Mouse (Mus musculus) CH12.LX (cell line): ENCODE results near the gene Zfp61. TPM values are rescaled to one million over a fixed set of nuclear protein-coding genes. Genes with fewer than 3 reads are reported as not detected.

Source experiments
- DNase-seq: peaks from one replicate; pipeline ENCODE4 v3.0.0-alpha.2; 2013; ENCODE audit errors: extremely low read depth
- H3K27ac ChIP-seq: 2 replicates; pipeline ENCODE4 v1.5.1; 2012; ENCODE audit warnings: low read depth, mild to moderate bottlenecking, control low read depth, moderate library complexity; ENCODE audit not compliant: insufficient read depth
- H3K27me3 ChIP-seq: replicated peaks from 2 replicates; pipeline ENCODE3; 2012; ENCODE audit warnings: inconsistent platforms
- H3K36me3 ChIP-seq, 2 experiments: replicated peaks in 1 of 2; 2 replicates each; pipeline versions ENCODE3 to v1.6.1; 2012; ENCODE audit warnings: inconsistent platforms in 1 of 2, low read length in 1 of 2, mild to moderate bottlenecking in 1 of 2, mixed read lengths in 1 of 2, moderate library complexity in 1 of 2; ENCODE audit not compliant: control insufficient read depth in 1 of 2, insufficient read depth in 1 of 2
- H3K4me1 ChIP-seq, 2 experiments: 2 replicates each; pipeline ENCODE4 v1.6.1; 2012; ENCODE audit warnings: inconsistent platforms in 1 of 2, moderate library complexity in 1 of 2; ENCODE audit not compliant: insufficient read depth in 2 of 2, control insufficient read depth in 1 of 2
- H3K4me2 ChIP-seq: 2 replicates; pipeline ENCODE4 v1.6.1; 2012; ENCODE audit warnings: low read depth, mild to moderate bottlenecking, control low read depth; ENCODE audit not compliant: poor library complexity, insufficient read depth, severe bottlenecking
- H3K4me3 ChIP-seq, 3 experiments: fragments of 150-350 bp in 1 of 3; sonication (generic) in 1 of 3; replicated peaks in 1 of 3; 2 replicates each; pipeline versions ENCODE3 to v1.5.1; 2011 to 2012; ENCODE audit warnings: low read depth in 2 of 3, low read length in 2 of 3, mild to moderate bottlenecking in 2 of 3, moderate library complexity in 2 of 3, control low read depth in 1 of 3, improper control_type of control experiment in 1 of 3, inconsistent platforms in 1 of 3, mixed read lengths in 1 of 3; ENCODE audit not compliant: poor library complexity in 1 of 3
- H3K79me2 ChIP-seq: replicated peaks from 2 replicates; pipeline ENCODE4 v1.6.1; 2012; ENCODE audit warnings: mild to moderate bottlenecking, moderate library complexity; ENCODE audit not compliant: control insufficient read depth, poor library complexity, insufficient read depth, severe bottlenecking; ENCODE audit errors: extremely low read depth
- H3K9ac ChIP-seq: 2 replicates; pipeline ENCODE4 v1.6.1; 2012; ENCODE audit warnings: low read depth, mild to moderate bottlenecking, control low read depth, moderate library complexity; ENCODE audit not compliant: insufficient read depth
- H3K9me3 ChIP-seq: replicated peaks from 2 replicates; pipeline ENCODE3; 2012; ENCODE audit warnings: low read length, inconsistent platforms, mixed read lengths
- BHLHE40 ChIP-seq: IDR thresholded peaks from 2 replicates; pipeline ENCODE4 v1.6.1; 2011; ENCODE audit warnings: mild to moderate bottlenecking, low read depth, low read length, improper control_type of control experiment
- CHD1 ChIP-seq: IDR thresholded peaks from 2 replicates; pipeline ENCODE4 v1.6.1; 2012; ENCODE audit warnings: low read depth, low read length, improper control_type of control experiment, inconsistent platforms
- CHD2 ChIP-seq: IDR thresholded peaks from 2 replicates; pipeline ENCODE4 v1.6.1; 2011; ENCODE audit warnings: low read length, improper control_type of control experiment
- E2F4 ChIP-seq: IDR thresholded peaks from 2 replicates; pipeline ENCODE4 v1.6.1; 2011; ENCODE audit warnings: low read depth, low read length, improper control_type of control experiment; ENCODE audit not compliant: insufficient replicate concordance
- ELF1 ChIP-seq: IDR thresholded peaks from 2 replicates; pipeline ENCODE4 v1.6.1; 2014; ENCODE audit warnings: low read depth, mild to moderate bottlenecking, inconsistent platforms, low read length, improper control_type of control experiment
- EP300 ChIP-seq: IDR thresholded peaks from 2 replicates; pipeline ENCODE4 v1.6.1; 2011; ENCODE audit warnings: low read length, improper control_type of control experiment
- ETS1 ChIP-seq: conservative IDR thresholded peaks from 2 replicates; pipeline ENCODE4 v1.6.1; 2012; ENCODE audit warnings: low read depth, mild to moderate bottlenecking, inconsistent platforms, low read length, improper control_type of control experiment, moderate library complexity
- GABPA ChIP-seq: IDR thresholded peaks from 2 replicates; pipeline ENCODE4 v1.6.1; 2012; ENCODE audit warnings: low read depth, low read length, improper control_type of control experiment, inconsistent platforms; ENCODE audit not compliant: insufficient replicate concordance
- HCFC1 ChIP-seq: IDR thresholded peaks from 2 replicates; pipeline ENCODE4 v1.6.1; 2012; ENCODE audit warnings: low read depth, mild to moderate bottlenecking, inconsistent platforms, low read length, improper control_type of control experiment
- KAT2A ChIP-seq: IDR thresholded peaks from 2 replicates; pipeline ENCODE4 v1.6.1; 2012; ENCODE audit warnings: low read length, improper control_type of control experiment, inconsistent platforms; ENCODE audit not compliant: insufficient replicate concordance
- MAX ChIP-seq: IDR thresholded peaks from 2 replicates; pipeline ENCODE4 v1.6.1; 2011; ENCODE audit warnings: low read length, improper control_type of control experiment
- MEF2A ChIP-seq: IDR thresholded peaks from 2 replicates; pipeline ENCODE4 v1.6.1; 2014; ENCODE audit warnings: low read depth, mild to moderate bottlenecking, inconsistent platforms, low read length, improper control_type of control experiment, borderline replicate concordance
- MYC ChIP-seq: IDR thresholded peaks from 2 replicates; pipeline ENCODE4 v1.6.1; 2011; ENCODE audit warnings: low read depth, mild to moderate bottlenecking, improper control_type of control experiment, low read length
- NELFE ChIP-seq: IDR thresholded peaks from 2 replicates; pipeline ENCODE4 v1.6.1; 2011; ENCODE audit warnings: low read depth, low read length, improper control_type of control experiment
- NRF1 ChIP-seq: IDR thresholded peaks from 2 replicates; pipeline ENCODE4 v1.6.1; 2014; ENCODE audit warnings: low read depth, mild to moderate bottlenecking, inconsistent platforms, low read length, improper control_type of control experiment, moderate library complexity
- POLR2A ChIP-seq: IDR thresholded peaks from 2 replicates; pipeline ENCODE4 v1.6.1; 2011; ENCODE audit warnings: low read depth, mild to moderate bottlenecking, improper control_type of control experiment, low read length
- RAD21 ChIP-seq: IDR thresholded peaks from 2 replicates; pipeline ENCODE4 v1.6.1; 2011; ENCODE audit warnings: low read depth, mild to moderate bottlenecking, low read length, improper control_type of control experiment, moderate library complexity
- SMC3 ChIP-seq: IDR thresholded peaks from 2 replicates; pipeline ENCODE4 v1.6.1; 2011; ENCODE audit warnings: low read depth, low read length, improper control_type of control experiment
- TBP ChIP-seq: conservative IDR thresholded peaks from 2 replicates; pipeline ENCODE4 v1.6.1; 2011; ENCODE audit warnings: low read depth, low read length, improper control_type of control experiment
- TCF12 ChIP-seq: IDR thresholded peaks from 2 replicates; pipeline ENCODE4 v1.6.1; 2014; ENCODE audit warnings: low read depth, mild to moderate bottlenecking, inconsistent platforms, low read length, improper control_type of control experiment
- UBTF ChIP-seq: IDR thresholded peaks from 2 replicates; pipeline ENCODE4 v1.6.1; 2012; ENCODE audit warnings: low read depth, mild to moderate bottlenecking, inconsistent platforms, low read length, improper control_type of control experiment, moderate library complexity
- USF1 ChIP-seq: IDR thresholded peaks from 2 replicates; pipeline ENCODE4 v1.6.1; 2014; ENCODE audit warnings: low read depth, mild to moderate bottlenecking, inconsistent platforms, low read length, improper control_type of control experiment
- ZMIZ1 ChIP-seq: IDR thresholded peaks from 2 replicates; pipeline ENCODE4 v1.6.1; 2012; ENCODE audit warnings: low read depth, mild to moderate bottlenecking, inconsistent platforms, low read length, improper control_type of control experiment
- dilution Hi-C: fragments of 300-500 bp; cut with MboI; formaldehyde crosslinking; loops from 2 replicates; pipeline ENCODE4 v1.14.3; 2020; ENCODE audit warnings: low sequenced_read_pairs; ENCODE audit not compliant: extremely low pct_unique_long_range_greater_than_20kb, extremely low pct_ligation_motif_present
- in situ Hi-C: fragments of 300-500 bp; cut with MboI; formaldehyde crosslinking; loops from 3 replicates; pipeline ENCODE4 v1.14.3; 2019; ENCODE audit warnings: low sequenced_read_pairs, low pct_ligation_motif_present, low pct_unique_long_range_greater_than_20kb, mixed read lengths
- polyA plus RNA-seq: library from polyadenylated mRNA; unstranded; fragments of >175 nt; gene quantifications from 2 replicates; pipeline ENCODE4 v1.2.1, GENCODE M21; 2012; ENCODE audit warnings: low read depth; ENCODE audit not compliant: insufficient read length
- total RNA-seq, 2 experiments: library from RNA; depleted of rRNA; stranded (reverse); fragments of 300-350 nt in 1 of 2; fragments of >200 nt in 1 of 2; gene quantifications; 2 replicates each; pipeline ENCODE4 v1.2.3; 2012 to 2014

The Zfp61 gene
- total and polyA plus RNA-seq, 3 experiments = 2.3 to 3.3 (median 3.2) TPM

GRCm38 (mm10) chr7:24271191-24271590 lies 29.8 kb downstream of the Zfp61 start:
- TF ChIP-seq ELF1 (no peak), MYC (no peak), ETS1 (peak; percentile 23; the same call in 1 of the 2 replicates), BHLHE40 (0 out of 2 replicates have a peak, but pooled peaks have one; percentile 48), ZMIZ1 (no peak), MEF2A (peak; percentile 92), CHD2 (peak; percentile 64; the same call in 1 of the 2 replicates)

GRCm38 (mm10) chr7:24270288-24270672 lies 30.8 kb downstream of the Zfp61 start, which contains the start of gene Zfp93:
Gene Zfp93, plus strand, starts transcription at chr7:24270420.
- H3K4me3 ChIP-seq = no peak within 1 kb of the TSS
- peaks cover 8 to 16% of the 10 kb centered on the region in 2 experiments for H3K4me1 ChIP-seq
- H3K36me3 ChIP-seq = no peaks in the 10 kb centered on the region
- H3K27me3 ChIP-seq = no peaks in the 10 kb centered on the region
- dilution Hi-C loops = no loop called here
- TF ChIP-seq HCFC1 (peak; percentile 66), UBTF (no peak)
- peak within 1 kb of the TSS; percentile 53 for H3K4me2 ChIP-seq
- H3K9ac ChIP-seq = no peak within 1 kb of the TSS
- DNase-seq = no peak
- in situ Hi-C loops = no loop called here
- H3K79me2 ChIP-seq = no peaks in the 10 kb centered on the region
- no peak within 1 kb of the TSS for H3K27ac ChIP-seq
- no peaks in the 10 kb centered on the region for H3K9me3 ChIP-seq

More at GRCm38 (mm10) chr7:24271191-24271590, 29.8 kb downstream of the Zfp61 start:
- Histone ChIP-seq H3K36me3 (no peaks in the 10 kb centered on the region), H3K79me2 (no peaks in the 10 kb centered on the region), H3K4me3 (no peak overlapping the region), H3K9ac (no peak overlapping the region), H3K27me3 (no peaks in the 10 kb centered on the region), H3K4me1 (peaks cover 8 to 16% of the 10 kb centered on the region in 2 experiments), H3K9me3 (no peaks in the 10 kb centered on the region), H3K4me2 (peak overlapping the region; percentile 11; the same call in 1 of the 2 replicates), H3K27ac (no peak overlapping the region)
- dilution Hi-C loops = no loop called here
- in situ Hi-C loops = no loop called here
- DNase-seq = peak; percentile 45

- Histone ChIP-seq H3K9ac (no peak overlapping the region), H3K4me3 (no peak overlapping the region), H3K4me2 (no peak overlapping the region), H3K36me3 (no peaks in the 10 kb centered on the region), H3K9me3 (no peaks in the 10 kb centered on the region), H3K4me1 (peaks cover 8 to 16% of the 10 kb centered on the region in 2 experiments), H3K27me3 (peaks cover 2% of the 10 kb centered on the region), H3K79me2 (no peaks in the 10 kb centered on the region), H3K27ac (no peak overlapping the region)
- dilution Hi-C loops (no loop called here), in situ Hi-C loops (no loop called here)
- no peak for TF ChIP-seq ZMIZ1
- no peak for TF ChIP-seq TBP
- no peak for TF ChIP-seq GABPA
- no peak for TF ChIP-seq KAT2A
- TF ChIP-seq E2F4 = no peak
- TF ChIP-seq NRF1 = no peak
- TF ChIP-seq EP300 = no peak
- TF ChIP-seq CHD1 = no peak
- TF ChIP-seq SMC3 = no peak
- no peak for TF ChIP-seq ETS1
- no peak for TF ChIP-seq USF1
- no peak for TF ChIP-seq RAD21
- TF ChIP-seq BHLHE40 = no peak
- no peak for TF ChIP-seq POLR2A
- TF ChIP-seq TCF12 = no peak
- no peak for TF ChIP-seq HCFC1
- TF ChIP-seq NELFE = no peak
- no peak for TF ChIP-seq MAX
- no peak for DNase-seq
These were observed 31.3 kb downstream of the Zfp61 start for GRCm38 (mm10) chr7:24269667-24270287.
